Mouse (Mus musculus) ES-Bruce4 (cell line): ENCODE data around the gene Baz2b. TPM values are rescaled to one million over a fixed set of nuclear protein-coding genes. Genes with fewer than 3 reads are reported as not detected.

Experiments
- H3K27ac ChIP-seq: 2 replicates; pipeline ENCODE4 v1.5.1; 2012; ENCODE audit warnings: low read length, inconsistent platforms; ENCODE audit not compliant: insufficient read depth
- H3K27me3 ChIP-seq: 2 replicates; pipeline ENCODE4 v1.6.1; 2012; ENCODE audit warnings: mild to moderate bottlenecking, low read length, inconsistent platforms; ENCODE audit not compliant: control insufficient read depth, poor library complexity, insufficient read depth, severe bottlenecking
- H3K36me3 ChIP-seq: 2 replicates; pipeline ENCODE4 v1.6.1; 2012; ENCODE audit warnings: inconsistent platforms, mild to moderate bottlenecking, low read length, moderate library complexity; ENCODE audit not compliant: control insufficient read depth, poor library complexity, insufficient read depth, severe bottlenecking
- H3K4me1 ChIP-seq: one replicate; pipeline ENCODE4 v1.8.1; 2011; ENCODE audit warnings: low read length; ENCODE audit not compliant: control insufficient read depth, insufficient read depth
- H3K4me3 ChIP-seq: 2 replicates; pipeline ENCODE4 v1.5.1; 2011; ENCODE audit warnings: low read depth, mild to moderate bottlenecking, low read length
- H3K9ac ChIP-seq: 2 replicates; pipeline ENCODE4 v1.6.1; 2012; ENCODE audit warnings: low read depth, mild to moderate bottlenecking, inconsistent platforms; ENCODE audit not compliant: poor library complexity, severe bottlenecking
- H3K9me3 ChIP-seq: replicated peaks from 2 replicates; pipeline ENCODE4 v1.6.1; 2012; ENCODE audit warnings: mild to moderate bottlenecking, low read length, inconsistent platforms; ENCODE audit not compliant: control insufficient read depth, poor library complexity, insufficient read depth, severe bottlenecking
- CTCF ChIP-seq: IDR thresholded peaks from one replicate; pipeline ENCODE4 v1.8.1; 2011; ENCODE audit warnings: low read depth, low read length
- EP300 ChIP-seq: IDR thresholded peaks from 2 replicates; pipeline ENCODE4 v1.6.1; 2011; ENCODE audit warnings: low read depth, low read length; ENCODE audit not compliant: insufficient read depth
- POLR2A ChIP-seq: IDR thresholded peaks from one replicate; pipeline ENCODE4 v1.8.1; 2011; ENCODE audit warnings: low read length; ENCODE audit not compliant: insufficient read depth
- polyA plus RNA-seq: library from polyadenylated mRNA; stranded (reverse); fragments of >200 nt; gene quantifications from 2 replicates; pipeline ENCODE4 v1.2.4, GENCODE M21; 2011; ENCODE audit warnings: low read depth; ENCODE audit not compliant: missing spikeins, insufficient read depth, insufficient read length

Baz2b gene
- polyA plus RNA-seq, 1 experiment, result 43.2 TPM

GRCm38 (mm10) chr2:59881404-59881803 is 328.2 kb downstream of the Baz2b start:
- Histone ChIP-seq H3K9me3 (no peaks in the 10 kb centered on the region), H3K27ac (no peak overlapping the region), H3K4me1 (no peaks in the 10 kb centered on the region), H3K36me3 (no peaks in the 10 kb centered on the region), H3K27me3 (no peaks in the 10 kb centered on the region), H3K4me3 (peak overlapping the region; percentile 82), H3K9ac (peak overlapping the region; percentile 74; the same call in 1 of the 2 replicates)
- TF ChIP-seq EP300 (no peak), CTCF (no peak), POLR2A (no peak)

GRCm38 (mm10) chr2:59878221-59878620 is 331.4 kb downstream of the Baz2b start:
- TF ChIP-seq EP300, result 0 out of 2 replicates have a peak, but pooled peaks have one; percentile 39
- TF ChIP-seq POLR2A, result no peak
- TF ChIP-seq CTCF, result no peak
- Histone ChIP-seq H3K36me3 (no peaks in the 10 kb centered on the region), H3K9ac (0 out of 2 replicates have a peak overlapping the region, but pooled peaks have one; percentile 4), H3K27me3 (no peaks in the 10 kb centered on the region), H3K9me3 (no peaks in the 10 kb centered on the region), H3K4me3 (peak overlapping the region; percentile 67), H3K4me1 (no peaks in the 10 kb centered on the region), H3K27ac (no peak overlapping the region)

- TF ChIP-seq EP300 (no peak), POLR2A (no peak), CTCF (no peak)
- no peaks in the 10 kb centered on the region for H3K27me3 ChIP-seq
- peaks cover 2% of the 10 kb centered on the region; the same call in 1 of the 2 replicates for H3K36me3 ChIP-seq
- H3K4me1 ChIP-seq, result no peaks in the 10 kb centered on the region
- H3K9ac ChIP-seq, result no peak overlapping the region
- no peak overlapping the region for H3K27ac ChIP-seq
- no peak overlapping the region for H3K4me3 ChIP-seq
- no peaks in the 10 kb centered on the region for H3K9me3 ChIP-seq
Observed at GRCm38 (mm10) chr2:59877335-59877734, 332.3 kb downstream of the Baz2b start.

- Histone ChIP-seq H3K4me3 (no peak overlapping the region), H3K36me3 (peaks cover 2% of the 10 kb centered on the region; the same call in 1 of the 2 replicates), H3K9me3 (no peaks in the 10 kb centered on the region), H3K27me3 (no peaks in the 10 kb centered on the region), H3K27ac (no peak overlapping the region), H3K4me1 (no peaks in the 10 kb centered on the region), H3K9ac (no peak overlapping the region)
- TF ChIP-seq CTCF (no peak), EP300 (no peak), POLR2A (no peak)
Observed at GRCm38 (mm10) chr2:59876482-59876881, 333.2 kb downstream of the Baz2b start.

- no peak overlapping the region for H3K4me3 ChIP-seq
- no peaks in the 10 kb centered on the region for H3K4me1 ChIP-seq
- no peaks in the 10 kb centered on the region for H3K9me3 ChIP-seq
- TF ChIP-seq CTCF, result no peak
- TF ChIP-seq EP300, result no peak
- TF ChIP-seq POLR2A, result no peak
- peaks cover 2% of the 10 kb centered on the region; the same call in 1 of the 2 replicates for H3K36me3 ChIP-seq
- H3K27me3 ChIP-seq, result no peaks in the 10 kb centered on the region
- H3K27ac ChIP-seq, result no peak overlapping the region
- no peak overlapping the region for H3K9ac ChIP-seq
Observed at GRCm38 (mm10) chr2:59870526-59870925, 339.1 kb downstream of the Baz2b start.

GRCm38 (mm10) chr2:59862618-59863017 is 347.0 kb downstream of the Baz2b start:
- Histone ChIP-seq H3K36me3 (no peaks in the 10 kb centered on the region), H3K4me3 (no peak overlapping the region), H3K27me3 (no peaks in the 10 kb centered on the region), H3K9me3 (no peaks in the 10 kb centered on the region), H3K4me1 (no peaks in the 10 kb centered on the region), H3K27ac (no peak overlapping the region), H3K9ac (no peak overlapping the region)
- TF ChIP-seq CTCF, result no peak
- TF ChIP-seq POLR2A, result no peak
- TF ChIP-seq EP300, result no peak
